Mouse (Mus musculus) CH12.LX (cell line): ENCODE results near the gene Ascc1. TPM values are rescaled to one million over a fixed set of nuclear protein-coding genes. Genes with fewer than 3 reads are reported as not detected.

Experiments used
- DNase-seq: peaks from one replicate; pipeline ENCODE4 v3.0.0-alpha.2; 2013; ENCODE audit errors: extremely low read depth
- H3K27ac ChIP-seq: 2 replicates; pipeline ENCODE4 v1.5.1; 2012; ENCODE audit warnings: low read depth, mild to moderate bottlenecking, control low read depth, moderate library complexity; ENCODE audit not compliant: insufficient read depth
- H3K27me3 ChIP-seq: replicated peaks from 2 replicates; pipeline ENCODE3; 2012; ENCODE audit warnings: inconsistent platforms
- H3K36me3 ChIP-seq, 2 experiments: replicated peaks in 1 of 2; 2 replicates each; pipeline versions ENCODE3 to v1.6.1; 2012; ENCODE audit warnings: inconsistent platforms in 1 of 2, low read length in 1 of 2, mild to moderate bottlenecking in 1 of 2, mixed read lengths in 1 of 2, moderate library complexity in 1 of 2; ENCODE audit not compliant: control insufficient read depth in 1 of 2, insufficient read depth in 1 of 2
- H3K4me1 ChIP-seq, 2 experiments: 2 replicates each; pipeline ENCODE4 v1.6.1; 2012; ENCODE audit warnings: inconsistent platforms in 1 of 2, moderate library complexity in 1 of 2; ENCODE audit not compliant: insufficient read depth in 2 of 2, control insufficient read depth in 1 of 2
- H3K4me2 ChIP-seq: 2 replicates; pipeline ENCODE4 v1.6.1; 2012; ENCODE audit warnings: low read depth, mild to moderate bottlenecking, control low read depth; ENCODE audit not compliant: poor library complexity, insufficient read depth, severe bottlenecking
- H3K4me3 ChIP-seq, 3 experiments: fragments of 150-350 bp in 1 of 3; sonication (generic) in 1 of 3; replicated peaks in 1 of 3; 2 replicates each; pipeline versions ENCODE3 to v1.5.1; 2011 to 2012; ENCODE audit warnings: low read depth in 2 of 3, low read length in 2 of 3, mild to moderate bottlenecking in 2 of 3, moderate library complexity in 2 of 3, control low read depth in 1 of 3, improper control_type of control experiment in 1 of 3, inconsistent platforms in 1 of 3, mixed read lengths in 1 of 3; ENCODE audit not compliant: poor library complexity in 1 of 3
- H3K79me2 ChIP-seq: replicated peaks from 2 replicates; pipeline ENCODE4 v1.6.1; 2012; ENCODE audit warnings: mild to moderate bottlenecking, moderate library complexity; ENCODE audit not compliant: control insufficient read depth, poor library complexity, insufficient read depth, severe bottlenecking; ENCODE audit errors: extremely low read depth
- H3K9ac ChIP-seq: 2 replicates; pipeline ENCODE4 v1.6.1; 2012; ENCODE audit warnings: low read depth, mild to moderate bottlenecking, control low read depth, moderate library complexity; ENCODE audit not compliant: insufficient read depth
- H3K9me3 ChIP-seq: replicated peaks from 2 replicates; pipeline ENCODE3; 2012; ENCODE audit warnings: low read length, inconsistent platforms, mixed read lengths
- CTCF ChIP-seq, 2 experiments: IDR thresholded peaks in 1 of 2; conservative IDR thresholded peaks in 1 of 2; 2 replicates each; pipeline ENCODE4 v1.5.1; 2011 to 2012; ENCODE audit warnings: low read depth in 2 of 2, low read length in 2 of 2, improper control_type of control experiment in 1 of 2, inconsistent platforms in 1 of 2, mild to moderate bottlenecking in 1 of 2, moderate library complexity in 1 of 2
- EP300 ChIP-seq: IDR thresholded peaks from 2 replicates; pipeline ENCODE4 v1.6.1; 2011; ENCODE audit warnings: low read length, improper control_type of control experiment
- ETS1 ChIP-seq: conservative IDR thresholded peaks from 2 replicates; pipeline ENCODE4 v1.6.1; 2012; ENCODE audit warnings: low read depth, mild to moderate bottlenecking, inconsistent platforms, low read length, improper control_type of control experiment, moderate library complexity
- JUN ChIP-seq: IDR thresholded peaks from 2 replicates; pipeline ENCODE4 v1.6.1; 2011; ENCODE audit warnings: low read depth, mild to moderate bottlenecking, low read length, improper control_type of control experiment, moderate library complexity; ENCODE audit not compliant: insufficient read depth
- JUND ChIP-seq: conservative IDR thresholded peaks from 2 replicates; pipeline ENCODE4 v1.6.1; 2011; ENCODE audit warnings: low read depth, low read length, improper control_type of control experiment
- KAT2A ChIP-seq: IDR thresholded peaks from 2 replicates; pipeline ENCODE4 v1.6.1; 2012; ENCODE audit warnings: low read length, improper control_type of control experiment, inconsistent platforms; ENCODE audit not compliant: insufficient replicate concordance
- MAFK ChIP-seq: IDR thresholded peaks from 2 replicates; pipeline ENCODE4 v1.6.1; 2011; ENCODE audit warnings: low read length, improper control_type of control experiment; ENCODE audit not compliant: insufficient replicate concordance
- MAX ChIP-seq: IDR thresholded peaks from 2 replicates; pipeline ENCODE4 v1.6.1; 2011; ENCODE audit warnings: low read length, improper control_type of control experiment
- MAZ ChIP-seq: IDR thresholded peaks from 2 replicates; pipeline ENCODE4 v1.6.1; 2012; ENCODE audit warnings: low read depth, mild to moderate bottlenecking, inconsistent platforms, low read length, improper control_type of control experiment, moderate library complexity
- MYC ChIP-seq: IDR thresholded peaks from 2 replicates; pipeline ENCODE4 v1.6.1; 2011; ENCODE audit warnings: low read depth, mild to moderate bottlenecking, improper control_type of control experiment, low read length
- POLR2AphosphoS2 ChIP-seq: IDR thresholded peaks from 2 replicates; pipeline ENCODE4 v1.6.1; 2011; ENCODE audit warnings: low read depth, low read length, improper control_type of control experiment
- TCF12 ChIP-seq: IDR thresholded peaks from 2 replicates; pipeline ENCODE4 v1.6.1; 2014; ENCODE audit warnings: low read depth, mild to moderate bottlenecking, inconsistent platforms, low read length, improper control_type of control experiment
- USF1 ChIP-seq: IDR thresholded peaks from 2 replicates; pipeline ENCODE4 v1.6.1; 2014; ENCODE audit warnings: low read depth, mild to moderate bottlenecking, inconsistent platforms, low read length, improper control_type of control experiment
- USF2 ChIP-seq: conservative IDR thresholded peaks from 2 replicates; pipeline ENCODE4 v1.6.1; 2011; ENCODE audit warnings: low read depth, low read length, improper control_type of control experiment
- ZC3H11A ChIP-seq: IDR thresholded peaks from 2 replicates; pipeline ENCODE4 v1.6.1; 2012; ENCODE audit warnings: low read depth, mild to moderate bottlenecking, inconsistent platforms, low read length, improper control_type of control experiment
- ZMIZ1 ChIP-seq: IDR thresholded peaks from 2 replicates; pipeline ENCODE4 v1.6.1; 2012; ENCODE audit warnings: low read depth, mild to moderate bottlenecking, inconsistent platforms, low read length, improper control_type of control experiment
- dilution Hi-C: fragments of 300-500 bp; cut with MboI; formaldehyde crosslinking; loops from 2 replicates; pipeline ENCODE4 v1.14.3; 2020; ENCODE audit warnings: low sequenced_read_pairs; ENCODE audit not compliant: extremely low pct_unique_long_range_greater_than_20kb, extremely low pct_ligation_motif_present
- in situ Hi-C: fragments of 300-500 bp; cut with MboI; formaldehyde crosslinking; loops from 3 replicates; pipeline ENCODE4 v1.14.3; 2019; ENCODE audit warnings: low sequenced_read_pairs, low pct_ligation_motif_present, low pct_unique_long_range_greater_than_20kb, mixed read lengths
- polyA plus RNA-seq: library from polyadenylated mRNA; unstranded; fragments of >175 nt; gene quantifications from 2 replicates; pipeline ENCODE4 v1.2.1, GENCODE M21; 2012; ENCODE audit warnings: low read depth; ENCODE audit not compliant: insufficient read length
- total RNA-seq, 2 experiments: library from RNA; depleted of rRNA; stranded (reverse); fragments of 300-350 nt in 1 of 2; fragments of >200 nt in 1 of 2; gene quantifications; 2 replicates each; pipeline ENCODE4 v1.2.3; 2012 to 2014

Ascc1 gene
- total and polyA plus RNA-seq, 3 experiments, result 20.1 to 25.5 (median 25.4) TPM

GRCm38 (mm10) chr10:59982379-59982873 lies 20.2 kb upstream of the Ascc1 start:
- H3K4me3 ChIP-seq, result no peak overlapping the region
- peaks cover 31 to 80% of the 10 kb centered on the region in 2 experiments for H3K4me1 ChIP-seq
- H3K36me3 ChIP-seq, result peaks cover 11 to 29% of the 10 kb centered on the region in 2 experiments
- peak overlapping the region; percentile 37; the same call in 1 of the 2 replicates for H3K27ac ChIP-seq
- no peak overlapping the region for H3K9ac ChIP-seq
- dilution Hi-C loops, result no loop called here
- H3K27me3 ChIP-seq, result no peaks in the 10 kb centered on the region
- TF ChIP-seq POLR2AphosphoS2, result 0 out of 2 replicates have a peak, but pooled peaks have one; percentile 38
- no peak for TF ChIP-seq KAT2A
- TF ChIP-seq, all 38 proteins: peak for 1
- H3K4me2 ChIP-seq, result no peak overlapping the region
- H3K9me3 ChIP-seq, result no peaks in the 10 kb centered on the region
- in situ Hi-C loops, result loop anchor here (5.0 kb wide), 1 partner anchor 35 kb away; no protein-coding TSS in a partner anchor
- H3K79me2 ChIP-seq, result no peaks in the 10 kb centered on the region
- DNase-seq, result no peak

GRCm38 (mm10) chr10:59988036-59988435 lies 14.6 kb upstream of the Ascc1 start:
- Histone ChIP-seq H3K4me1 (peaks cover 5 to 25% of the 10 kb centered on the region in 2 experiments; a peak in 3 of 4 replicates), H3K9me3 (no peaks in the 10 kb centered on the region), H3K36me3 (peaks cover 53 to 82% of the 10 kb centered on the region in 2 experiments), H3K9ac (no peak overlapping the region), H3K79me2 (no peaks in the 10 kb centered on the region), H3K27me3 (no peaks in the 10 kb centered on the region), H3K4me3 (no peak overlapping the region), H3K4me2 (no peak overlapping the region), H3K27ac (no peak overlapping the region)
- DNase-seq, result no peak
- dilution Hi-C loops, result no loop called here
- in situ Hi-C loops, result no loop called here
- no peak for TF ChIP-seq ZC3H11A
- TF ChIP-seq CTCF (conservative IDR thresholded peaks at IDR 0.05 in 1 of 2, IDR thresholded peaks at IDR 0.05 in 1 of 2; ENCODE audit: low read depth in 2 of 2, low read length in 2 of 2), result no peak
- TF ChIP-seq JUN, result no peak
- no peak for TF ChIP-seq USF1
- TF ChIP-seq MAX, result no peak
- TF ChIP-seq MYC, result no peak
- no peak for TF ChIP-seq MAFK
- no peak for TF ChIP-seq ETS1
- TF ChIP-seq ZMIZ1, result no peak
- no peak for TF ChIP-seq TCF12
- no peak for TF ChIP-seq EP300
- TF ChIP-seq JUND, result no peak
- TF ChIP-seq USF2, result no peak
- no peak for TF ChIP-seq MAZ
